Mouse (Mus musculus): ENCODE measurements around the gene Lst1.

Lst1 gene

GRCm38 (mm10) chr17:35209785-35210535 lies 21.7 kb upstream of the Lst1 start:
- DNase-seq (ENCODE audit: low spot score in 2 of 2) = no peak

GRCm38 (mm10) chr17:35205380-35205769 lies 17.1 kb upstream of the Lst1 start:
- no peak for DNase-seq (ENCODE audit: low spot score in 2 of 2)

GRCm38 (mm10) chr17:35204494-35205379 lies 16.5 kb upstream of the Lst1 start, which contains the start of gene Lta:
Gene Lta (minus strand): TSS chr17:35205351.
- no peak for DNase-seq (ENCODE audit: low spot score in 2 of 2)

- no peak for DNase-seq (ENCODE audit: low spot score in 2 of 2)
Observed at GRCm38 (mm10) chr17:35202442-35202841, 14.2 kb upstream of the Lst1 start.

- no peak for DNase-seq (ENCODE audit: low spot score in 2 of 2)
Observed at GRCm38 (mm10) chr17:35201787-35202186, 13.5 kb upstream of the Lst1 start, which contains the start of gene Tnf. Gene Tnf (minus strand): TSS chr17:35202007.

GRCm38 (mm10) chr17:35201128-35201527 lies 12.9 kb upstream of the Lst1 start:
- DNase-seq (ENCODE audit: low spot score in 2 of 2) = no peak

GRCm38 (mm10) chr17:35200398-35200797 lies 12.2 kb upstream of the Lst1 start:
- no peak for DNase-seq (ENCODE audit: low spot score in 2 of 2)

GRCm38 (mm10) chr17:35198946-35199345 lies 10.7 kb upstream of the Lst1 start:
- no peak for DNase-seq (ENCODE audit: low spot score in 2 of 2)

GRCm38 (mm10) chr17:35198029-35198428 lies 9.8 kb upstream of the Lst1 start:
- no peak for DNase-seq (ENCODE audit: low spot score in 2 of 2)

GRCm38 (mm10) chr17:35197126-35197525 lies 8.9 kb upstream of the Lst1 start:
- no peak for DNase-seq (ENCODE audit: low spot score in 2 of 2)

- no peak for DNase-seq (ENCODE audit: low spot score in 2 of 2)
Observed at GRCm38 (mm10) chr17:35196321-35196641, 8.0 kb upstream of the Lst1 start.

- peak; percentile 74 to 85 for DNase-seq (ENCODE audit: low spot score in 2 of 2)
Observed at GRCm38 (mm10) chr17:35195631-35196320, 7.5 kb upstream of the Lst1 start.

GRCm38 (mm10) chr17:35194844-35195630 lies 6.8 kb upstream of the Lst1 start:
- DNase-seq (ENCODE audit: low spot score in 2 of 2) = no peak

- DNase-seq (ENCODE audit: low spot score in 2 of 2) = no peak
Observed at GRCm38 (mm10) chr17:35193881-35194843, 5.9 kb upstream of the Lst1 start, which contains the start of gene Ltb. Gene Ltb (plus strand): TSS chr17:35194439.

GRCm38 (mm10) chr17:35192924-35193323 lies 4.7 kb upstream of the Lst1 start:
- no peak for DNase-seq (ENCODE audit: low spot score in 2 of 2)

- no peak for DNase-seq (ENCODE audit: low spot score in 2 of 2)
Observed at GRCm38 (mm10) chr17:35191723-35192122, 3.5 kb upstream of the Lst1 start.

- no peak for DNase-seq (ENCODE audit: low spot score in 2 of 2)
Observed at GRCm38 (mm10) chr17:35190096-35190495, 1.9 kb upstream of the Lst1 start.

- no peak for DNase-seq (ENCODE audit: low spot score in 2 of 2)
Observed at GRCm38 (mm10) chr17:35189186-35189585, 947 bp upstream of the Lst1 start.

- DNase-seq (ENCODE audit: low spot score in 2 of 2) = no peak
Observed at GRCm38 (mm10) chr17:35187345-35187744, 894 bp downstream of the Lst1 start.

GRCm38 (mm10) chr17:35186681-35187080 lies 1.6 kb downstream of the Lst1 start:
- no peak for DNase-seq (ENCODE audit: low spot score in 2 of 2)

Measured in urinary bladder, postnatal 4 days (tissue).